Mouse (Mus musculus) thymus, postnatal 10 days (tissue): ENCODE data around the gene Bbip1.
"Not testable (repeated sequence)": the region's sequence is repeated elsewhere in the genome, so short reads cannot be mapped to it uniquely, and the experiment has no call there.

ENCODE experiments used
- DNase-seq, 2 experiments: peaks; one replicate each; pipeline ENCODE4 v3.0.0; 2021; ENCODE audit warnings: low spot score in 2 of 2

Gene Bbip1

DNA sequence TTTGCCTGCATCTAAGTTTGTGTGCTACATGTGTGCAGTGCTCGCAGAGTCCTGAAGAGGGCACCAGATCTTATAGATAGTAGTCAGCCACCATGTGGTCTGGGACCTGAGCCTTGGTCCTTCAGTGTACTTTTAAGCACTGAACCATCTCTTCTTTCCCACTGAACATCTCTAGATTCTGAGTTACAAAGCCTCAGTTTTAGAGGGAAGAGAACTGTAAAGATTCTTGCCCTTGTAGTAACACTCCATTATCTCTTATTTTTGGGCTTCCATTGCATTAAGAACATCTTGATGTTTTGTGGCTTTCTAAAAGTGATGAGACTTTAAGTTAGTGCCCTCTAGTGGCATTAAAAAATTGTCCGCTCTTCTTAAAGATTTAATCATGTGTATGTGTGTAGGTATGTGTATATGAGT is 19.1 kb downstream of the Bbip1 start:
- peak; percentile 28 to 46 for DNase-seq

- DNase-seq, result not testable (repeated sequence)
Observed at GRCm38 (mm10) chr19:53921996-53922395, 22.4 kb downstream of the Bbip1 start.

DNA sequence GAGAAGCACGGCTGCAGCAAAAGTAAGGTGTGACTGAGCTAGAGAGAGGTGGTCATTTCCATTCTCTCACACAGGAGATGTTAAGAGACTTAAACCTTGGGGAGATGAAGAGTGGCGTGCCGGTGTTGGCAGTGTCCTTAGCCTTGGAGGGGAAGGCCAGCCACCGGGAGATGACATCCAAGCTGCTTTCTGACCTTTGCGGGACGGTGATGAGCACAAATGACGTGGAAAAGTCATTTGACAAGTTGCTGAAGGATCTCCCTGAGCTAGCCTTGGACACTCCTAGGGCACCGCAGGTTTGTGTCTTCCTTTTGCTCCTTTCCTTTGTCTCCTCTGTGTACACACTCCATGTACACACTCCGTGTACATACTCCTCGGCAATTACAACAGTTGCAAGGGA is 24.9 kb downstream of the Bbip1 start:
- DNase-seq, result no peak

- no peak for DNase-seq
Observed at GRCm38 (mm10) chr19:53914950-53915349, 29.5 kb downstream of the Bbip1 start.

- DNase-seq, result not testable (repeated sequence)
Observed at GRCm38 (mm10) chr19:53906703-53907070, 37.7 kb downstream of the Bbip1 start.

GRCm38 (mm10) chr19:53906033-53906702 is 38.3 kb downstream of the Bbip1 start:
- DNase-seq, result no peak

- DNase-seq, result no peak
Observed at GRCm38 (mm10) chr19:53904833-53905480, 39.5 kb downstream of the Bbip1 start.

- DNase-seq, result peak; percentile 68 to 72
Observed at GRCm38 (mm10) chr19:53903507-53904321, 40.7 kb downstream of the Bbip1 start.

- peak; percentile 95 to 97 for DNase-seq
Observed at GRCm38 (mm10) chr19:53902739-53903487, 41.5 kb downstream of the Bbip1 start.

DNA sequence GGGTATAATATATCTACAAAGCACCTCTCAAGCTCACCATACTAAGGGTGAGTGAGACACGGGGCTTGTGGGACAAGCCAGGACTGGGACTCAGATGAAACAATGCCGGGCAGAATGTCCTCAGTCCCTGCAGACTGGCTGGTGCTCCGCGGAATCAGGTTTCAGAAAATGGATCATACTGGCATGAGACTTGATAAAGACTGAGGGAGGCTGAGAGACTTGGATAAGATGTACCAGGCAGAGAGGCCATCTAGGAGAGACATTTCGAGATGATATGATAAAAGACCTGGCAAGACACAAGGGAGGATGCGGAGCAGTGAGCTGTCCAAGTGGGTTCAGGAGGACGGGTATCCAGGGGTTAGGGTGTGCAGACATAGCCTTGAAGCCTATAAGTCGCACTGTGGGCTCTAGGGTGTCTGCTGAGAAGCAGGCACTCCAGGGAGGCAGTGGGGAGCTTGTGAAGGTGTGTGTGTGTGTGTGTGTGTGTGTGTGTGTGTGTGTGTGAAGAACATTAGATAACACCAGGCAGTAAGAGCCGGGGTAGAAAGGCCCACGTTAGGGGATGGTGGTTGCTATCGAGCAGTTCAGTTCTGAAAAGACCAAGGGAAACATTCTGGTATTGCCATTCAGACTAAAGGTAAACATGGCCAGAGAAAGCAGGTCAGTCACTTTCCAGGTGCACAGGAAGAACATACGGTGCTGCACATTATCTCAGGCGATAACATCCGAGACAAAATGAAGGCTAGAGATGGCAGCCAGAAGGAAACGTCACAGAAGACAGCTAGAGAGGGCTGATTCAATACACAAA is 42.3 kb downstream of the Bbip1 start:
- DNase-seq, result peak in 1 of 2 experiments; percentile 36

DNA sequence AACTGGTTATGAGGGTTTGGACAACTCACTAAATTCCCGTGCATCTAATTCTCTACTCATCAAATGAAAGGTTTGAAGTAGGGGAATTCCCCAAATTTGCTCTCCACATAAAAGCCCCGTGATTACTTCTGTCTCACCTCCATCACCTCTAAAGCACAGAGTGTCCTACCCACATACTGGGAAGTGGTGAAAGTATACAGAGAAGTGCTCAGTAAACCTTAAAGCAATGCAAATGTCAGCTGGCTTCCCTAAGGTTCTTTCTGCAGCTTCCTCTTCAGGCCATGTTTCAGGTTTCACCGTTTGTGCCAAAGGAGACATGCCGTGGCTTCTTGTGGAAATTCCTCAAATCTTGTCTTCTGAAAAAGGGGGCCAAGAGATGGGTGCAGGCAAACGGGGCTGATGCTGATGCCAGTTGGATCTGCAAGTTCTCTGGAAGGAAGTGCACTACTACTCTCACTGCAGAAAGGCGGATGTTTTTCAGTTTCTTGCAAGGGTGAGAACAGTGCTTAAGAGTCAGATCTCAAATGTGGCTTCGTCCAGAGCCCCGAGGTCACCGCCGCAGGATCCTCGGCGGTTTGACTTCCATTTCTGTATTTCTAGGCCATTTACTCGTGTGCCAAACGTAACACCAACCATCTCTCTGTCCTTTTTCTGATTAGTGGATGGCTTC is 44.4 kb downstream of the Bbip1 start:
- no peak for DNase-seq

DNA sequence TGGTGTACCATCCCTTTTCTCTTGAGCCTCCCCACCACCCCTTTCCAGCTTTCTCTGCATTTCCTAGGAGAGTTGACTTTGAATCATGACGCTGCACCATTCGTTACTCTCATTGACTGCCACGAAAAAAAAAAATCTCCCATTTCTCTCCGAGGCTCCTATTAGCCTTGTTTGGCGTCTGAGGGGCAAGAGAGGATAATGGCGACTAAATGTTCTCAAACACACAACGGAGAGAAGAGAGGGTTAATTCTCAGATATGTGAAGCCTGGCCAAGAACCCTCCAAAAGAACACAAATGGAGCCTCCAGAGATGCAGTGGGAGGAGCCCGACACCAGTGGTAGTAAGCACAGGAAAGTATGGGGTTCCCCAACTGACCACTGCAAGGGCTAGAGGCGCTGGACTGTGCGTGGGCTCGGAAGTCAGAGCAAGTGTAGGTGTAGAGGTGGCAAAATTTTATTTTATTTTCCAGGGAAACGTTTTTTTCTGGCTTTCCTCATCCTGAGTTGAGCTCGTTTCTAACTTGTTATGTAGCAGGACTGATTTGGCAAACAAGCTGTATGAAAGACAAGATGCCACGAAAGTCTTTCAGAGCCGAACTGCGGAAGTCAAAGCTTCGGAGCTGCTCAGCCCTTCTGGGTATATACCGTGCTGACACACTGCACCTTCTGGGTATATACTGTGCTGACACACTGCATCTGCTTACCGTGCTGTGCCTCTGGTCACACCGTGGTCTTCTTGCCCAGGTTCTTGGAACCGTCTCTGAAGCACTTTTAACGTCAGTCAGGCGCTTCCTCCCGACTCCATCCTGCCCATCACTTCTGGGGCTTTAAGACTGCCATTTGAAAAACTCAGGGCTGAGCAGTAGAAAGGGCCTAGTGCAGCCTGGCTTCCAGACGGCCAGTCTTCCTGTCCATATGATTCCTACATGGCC is 45.2 kb downstream of the Bbip1 start:
- no peak for DNase-seq

- DNase-seq, result no peak
Observed at GRCm38 (mm10) chr19:53898498-53898897, 45.9 kb downstream of the Bbip1 start.

GRCm38 (mm10) chr19:53898046-53898445 is 46.4 kb downstream of the Bbip1 start:
- no peak for DNase-seq

DNA sequence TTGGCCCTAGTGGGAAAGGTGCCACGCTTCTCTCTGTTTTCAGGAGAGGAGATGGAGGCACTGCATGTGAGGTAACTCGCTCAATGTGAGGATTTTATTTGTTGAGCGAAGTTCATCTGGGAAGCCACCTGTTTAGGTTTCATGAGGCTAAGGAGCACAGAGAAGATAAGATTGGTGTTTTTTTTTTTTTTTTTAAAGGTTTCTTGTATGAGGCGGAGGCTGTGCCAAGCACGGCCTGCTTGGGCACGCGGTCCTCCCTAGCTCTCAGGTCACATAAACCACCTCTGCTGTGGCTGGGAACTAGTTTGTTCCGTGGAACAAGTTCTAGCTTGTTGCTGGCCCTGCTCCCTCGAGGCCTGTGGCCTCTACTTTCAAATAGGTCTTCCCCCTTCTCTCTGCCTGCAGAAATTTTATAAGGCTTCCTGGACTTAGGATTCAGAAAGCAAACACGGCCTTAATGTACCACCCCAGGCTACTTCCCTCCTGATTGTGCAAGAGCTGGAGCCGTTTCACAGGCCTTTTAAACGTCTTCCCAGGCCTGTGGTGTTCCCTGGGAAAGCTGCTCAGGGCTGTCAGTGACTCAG is 49.8 kb downstream of the Bbip1 start:
- DNase-seq, result no peak

DNA sequence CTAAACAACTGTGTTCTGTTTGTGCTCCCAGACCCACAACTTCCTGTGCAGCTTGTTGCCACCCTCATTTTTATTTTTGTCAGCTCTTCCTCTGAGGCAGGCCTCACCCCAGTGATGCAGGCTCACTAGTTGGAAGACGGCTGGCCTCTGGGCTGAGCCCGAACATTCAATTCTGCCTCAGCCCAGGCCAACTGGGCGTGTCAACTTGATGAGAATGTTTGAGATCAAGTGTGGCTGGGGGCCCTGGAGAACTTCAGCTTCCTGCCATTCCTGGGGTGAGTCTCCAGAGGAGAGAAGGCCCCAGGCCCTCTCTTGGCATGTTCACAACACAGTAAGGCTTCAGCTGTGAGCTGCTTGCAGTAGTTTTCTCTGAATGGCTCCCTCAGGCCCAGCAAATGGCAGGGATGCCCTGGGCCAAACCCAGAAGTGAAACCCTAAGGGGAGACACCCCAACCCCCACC is 50.7 kb downstream of the Bbip1 start:
- peak; percentile 68 to 70 for DNase-seq

GRCm38 (mm10) chr19:53892838-53893359 is 51.5 kb downstream of the Bbip1 start:
- DNase-seq, result no peak

- peak; percentile 30 to 36 for DNase-seq
Observed at GRCm38 (mm10) chr19:53892061-53892460, 52.4 kb downstream of the Bbip1 start, which contains the start of gene Pdcd4. Pdcd4 (plus strand) TSS chr19:53892231.

DNA sequence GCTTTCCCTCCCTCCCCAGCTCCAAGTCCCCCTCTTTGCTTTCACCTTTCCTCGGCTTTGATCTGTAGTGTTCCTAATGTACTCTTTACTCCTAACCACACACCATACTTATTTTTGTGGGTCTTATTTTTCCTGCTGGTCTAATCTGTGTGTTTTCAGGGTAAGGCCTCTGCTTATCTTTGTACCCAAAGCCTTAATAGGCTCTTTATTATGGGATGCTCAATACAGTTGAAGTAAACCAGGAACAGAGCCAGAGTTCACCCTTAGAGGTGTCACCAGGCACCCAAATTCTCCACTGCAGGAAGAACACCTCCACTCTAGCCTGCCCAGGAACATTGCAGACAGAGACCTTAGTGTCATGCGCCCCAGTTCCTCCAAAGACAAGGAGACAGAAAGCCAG is 52.9 kb downstream of the Bbip1 start:
- DNase-seq, result no peak
